Mouse (Mus musculus): ENCODE measurements at regions not wholly inside any gene's neighbourhood (a gene's known extent, or its start where the extent isn't known, plus 50 kb on each side); places are given as distances from the start of the nearest gene placed in this dataset.

DNA sequence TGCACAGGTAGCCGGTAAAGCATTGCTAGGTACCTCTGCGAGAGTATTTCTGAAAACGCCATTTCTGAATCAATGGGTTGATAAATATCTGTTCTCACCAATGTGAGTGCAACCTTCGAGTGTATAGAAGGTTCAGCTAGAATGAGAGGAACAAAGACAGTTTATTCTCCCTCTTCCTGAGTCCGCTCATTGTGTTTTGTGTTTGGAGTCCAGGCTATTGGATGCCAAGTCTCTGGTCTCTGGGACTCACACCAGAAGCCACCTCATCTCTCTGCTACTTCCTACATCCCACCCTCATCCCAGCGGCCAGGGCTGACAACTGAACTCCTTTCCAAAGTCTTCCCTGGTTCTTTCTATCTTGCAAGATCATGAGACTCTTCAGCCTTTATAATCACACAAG, 62.7 kb downstream of the Lrrc30 start:
- no peak for DNase-seq

- DNase-seq: peak; percentile 38
Measured at GRCm38 (mm10) chr17:67566216-67566615, 66.3 kb downstream of the Lrrc30 start.

- DNase-seq: peak; percentile 34
Measured at GRCm38 (mm10) chr17:67565746-67566145, 66.8 kb downstream of the Lrrc30 start.

DNA sequence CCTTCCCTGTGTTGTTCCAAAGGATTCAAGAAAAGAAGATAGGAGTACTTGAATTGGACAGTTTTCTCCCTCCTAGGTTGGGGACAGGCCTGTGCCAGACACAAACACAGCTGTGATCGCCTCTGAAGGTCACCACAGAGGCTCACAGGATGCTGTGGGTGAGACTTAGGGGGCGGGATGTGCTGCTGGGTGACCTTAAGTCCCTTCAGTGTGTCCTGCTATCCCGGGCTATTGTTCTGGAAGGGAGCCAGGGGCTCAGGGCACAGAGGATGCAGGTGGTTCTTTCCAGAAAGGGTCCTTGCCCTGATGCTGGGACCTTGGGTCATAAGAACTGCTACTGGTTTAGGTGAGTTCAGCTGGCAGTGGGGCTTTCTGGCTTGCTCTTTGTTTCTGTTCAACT, 67.7 kb downstream of the Lrrc30 start:
- peak; percentile 73 for DNase-seq

DNA sequence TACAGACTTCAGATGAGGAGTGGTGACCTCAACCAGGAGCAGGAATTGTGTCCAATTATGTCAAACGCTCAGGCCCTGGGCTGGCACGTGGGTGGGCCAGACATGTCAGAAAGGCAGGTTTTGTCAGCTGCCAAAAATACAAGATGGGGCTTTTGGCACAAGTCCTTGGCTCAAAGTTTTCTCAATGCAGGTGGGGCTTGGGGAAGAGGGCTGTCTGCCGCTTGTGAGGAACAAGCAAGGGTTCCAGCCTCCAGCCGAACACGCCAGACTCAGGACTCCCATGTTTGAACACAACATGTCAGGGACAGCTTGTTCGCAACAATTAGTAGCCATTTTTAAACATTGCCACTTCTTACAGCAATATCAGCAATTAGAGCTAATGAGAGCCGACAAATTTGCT, 69.5 kb downstream of the Lrrc30 start:
- no peak for DNase-seq

- peak; percentile 62 for DNase-seq
Measured at GRCm38 (mm10) chr17:67561802-67562201, 70.7 kb downstream of the Lrrc30 start.

- peak; percentile 40 for DNase-seq
Measured at GRCm38 (mm10) chr17:67557351-67557870, 75.1 kb downstream of the Lrrc30 start.

GRCm38 (mm10) chr17:67552581-67553139, 79.9 kb downstream of the Lrrc30 start:
- no peak for DNase-seq

DNA sequence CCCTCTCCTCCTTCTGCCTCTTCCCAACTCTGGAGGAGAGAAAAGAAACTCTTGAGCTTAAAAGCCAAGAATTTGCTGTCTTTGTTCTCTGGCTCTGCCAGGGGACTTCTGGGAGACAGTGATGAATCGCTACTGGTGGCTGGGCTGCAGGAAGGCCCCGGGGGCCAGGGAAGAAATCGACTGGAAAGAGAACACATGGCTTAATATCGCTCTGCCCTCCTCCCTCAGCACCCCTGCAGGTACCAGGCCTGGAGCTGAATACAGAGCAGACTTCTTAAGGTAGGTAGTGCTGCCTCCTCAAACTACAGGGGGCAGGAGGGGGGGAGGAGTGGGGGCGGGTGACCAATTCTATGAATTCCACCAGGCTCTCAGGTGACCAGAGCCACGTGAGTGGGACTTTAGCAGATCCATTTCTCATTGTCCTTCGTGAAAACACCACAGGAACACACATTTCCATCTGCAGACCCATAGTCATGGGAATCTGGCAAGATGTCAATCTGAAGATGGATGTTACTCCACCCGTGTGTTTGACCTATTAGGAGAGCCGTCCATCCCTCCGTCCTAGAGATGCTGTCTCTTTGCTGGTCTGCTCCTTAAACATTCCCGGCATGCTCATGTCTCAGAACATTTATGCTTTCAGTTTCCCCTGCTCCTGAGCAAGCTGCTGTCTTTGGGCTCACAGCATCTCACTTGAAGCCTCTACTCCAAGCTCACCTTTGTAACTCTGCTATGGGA, 83.4 kb downstream of the Lrrc30 start:
- peak; percentile 40 for DNase-seq

DNA sequence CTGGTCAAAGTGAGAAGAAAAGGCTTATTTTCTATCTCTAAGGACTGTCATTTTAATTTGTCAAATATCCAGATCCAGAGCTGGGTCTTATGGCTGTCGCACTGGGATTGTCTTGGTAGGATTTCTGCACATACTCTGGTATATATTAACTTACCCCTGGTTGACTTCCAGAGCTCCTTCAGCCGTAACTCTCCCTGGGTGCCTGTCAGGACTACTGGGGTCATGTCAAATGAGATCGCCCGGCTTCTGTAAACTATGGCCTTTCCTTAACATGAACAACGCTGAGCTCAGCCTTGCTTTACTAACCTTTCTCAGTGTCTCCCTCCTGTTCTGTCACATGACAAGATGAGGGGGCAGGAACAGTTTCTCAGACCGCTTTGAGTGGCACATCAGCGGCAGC, 88.1 kb downstream of the Lrrc30 start:
- DNase-seq: peak; percentile 14

- DNase-seq: no peak
Measured at GRCm38 (mm10) chr17:67532331-67532730, 100.2 kb downstream of the Lrrc30 start.

- DNase-seq: no peak
Measured at GRCm38 (mm10) chr17:67520848-67521411, 111.6 kb downstream of the Lrrc30 start.

- peak; percentile 49 for DNase-seq
Measured at GRCm38 (mm10) chr17:67515601-67516147, 116.8 kb downstream of the Lrrc30 start.

- DNase-seq: peak; percentile 38
Measured at GRCm38 (mm10) chr17:67514387-67515241, 117.9 kb downstream of the Lrrc30 start.

GRCm38 (mm10) chr17:67512699-67513450, 119.6 kb downstream of the Lrrc30 start:
- DNase-seq: peak; percentile 81

DNA sequence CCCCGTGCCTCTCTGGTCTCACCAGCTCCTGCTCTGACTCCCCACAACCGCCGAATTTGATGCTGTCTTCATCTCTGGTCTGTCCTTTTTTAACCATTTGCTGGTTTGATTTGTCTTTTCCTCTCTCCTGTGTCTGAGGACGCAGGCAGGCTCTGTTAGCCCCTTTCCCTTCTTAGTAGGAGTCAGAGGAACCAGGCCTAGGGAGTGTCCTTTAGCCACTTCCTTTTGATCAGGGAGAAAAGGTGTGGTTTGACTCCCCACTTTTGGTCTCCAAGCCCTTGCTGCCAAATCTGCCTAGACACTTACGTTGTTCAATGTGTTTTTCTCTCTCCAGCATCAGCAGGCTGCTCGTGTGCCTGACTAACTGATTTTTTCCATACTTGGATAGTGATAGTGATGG, 120.5 kb downstream of the Lrrc30 start:
- DNase-seq: no peak

DNA sequence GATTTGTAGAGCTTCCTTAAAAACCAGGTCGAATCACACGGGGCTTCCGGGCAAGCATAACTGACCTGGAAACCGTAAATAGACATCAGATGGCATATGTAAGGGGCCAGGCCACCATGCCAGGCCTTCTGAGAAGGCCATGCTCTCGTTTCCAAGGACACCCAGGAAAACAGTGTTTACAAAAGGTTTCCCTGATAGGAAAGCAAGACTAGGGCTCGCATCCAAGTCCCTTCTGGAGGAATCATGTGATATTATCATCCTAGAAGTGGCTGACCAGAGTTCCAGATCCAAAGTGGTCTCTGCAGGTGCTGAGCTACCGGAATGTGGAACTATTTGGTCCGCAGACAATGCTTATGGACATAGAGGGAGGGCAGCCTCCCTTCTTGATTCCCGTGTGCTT, 122.6 kb downstream of the Lrrc30 start:
- DNase-seq: no peak

DNA sequence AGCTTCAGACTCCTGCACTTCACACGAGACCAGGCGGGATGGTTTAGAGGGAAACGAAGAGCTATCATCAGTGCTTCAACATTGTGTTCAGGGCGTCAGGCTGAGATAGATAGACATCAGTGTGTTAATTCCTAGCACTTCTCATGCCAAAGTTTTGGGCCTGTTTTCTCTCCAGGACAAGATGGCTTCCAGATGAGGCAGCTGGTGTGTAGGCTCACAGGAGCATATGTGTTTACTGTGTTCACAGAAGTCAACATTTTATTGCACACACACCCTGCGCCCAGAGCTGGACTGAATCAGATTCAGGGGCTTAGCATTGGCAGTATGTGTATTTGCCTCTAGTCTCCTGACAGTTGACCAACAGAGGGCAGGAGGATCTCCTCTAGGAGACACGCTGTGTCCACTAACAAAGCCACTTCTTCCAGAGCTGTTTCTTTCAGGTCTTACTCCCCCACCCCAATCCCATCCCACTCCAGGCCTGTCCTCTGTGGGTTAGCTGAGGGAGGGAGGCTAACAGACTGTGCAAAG, 123.4 kb downstream of the Lrrc30 start:
- no peak for DNase-seq

DNA sequence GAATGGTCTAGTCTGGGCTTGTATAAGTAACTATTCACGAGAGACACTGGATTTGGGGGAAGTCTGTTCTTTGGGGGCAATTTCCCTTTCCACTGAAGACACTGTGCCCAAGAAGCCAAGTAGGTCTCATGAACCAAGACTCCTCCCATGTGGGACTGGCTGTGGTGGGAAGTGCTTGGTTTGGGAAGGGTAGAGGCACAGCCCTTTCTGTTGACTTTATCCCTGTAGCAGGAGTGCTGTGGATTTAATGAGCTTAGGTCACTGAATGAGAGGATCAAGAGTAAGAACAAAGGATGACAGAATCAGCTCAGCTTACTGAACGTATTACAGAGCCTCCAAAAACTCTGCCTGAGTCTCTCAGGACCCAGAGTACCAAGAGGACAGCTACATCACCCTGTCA, 124.2 kb downstream of the Lrrc30 start:
- DNase-seq: no peak

DNA sequence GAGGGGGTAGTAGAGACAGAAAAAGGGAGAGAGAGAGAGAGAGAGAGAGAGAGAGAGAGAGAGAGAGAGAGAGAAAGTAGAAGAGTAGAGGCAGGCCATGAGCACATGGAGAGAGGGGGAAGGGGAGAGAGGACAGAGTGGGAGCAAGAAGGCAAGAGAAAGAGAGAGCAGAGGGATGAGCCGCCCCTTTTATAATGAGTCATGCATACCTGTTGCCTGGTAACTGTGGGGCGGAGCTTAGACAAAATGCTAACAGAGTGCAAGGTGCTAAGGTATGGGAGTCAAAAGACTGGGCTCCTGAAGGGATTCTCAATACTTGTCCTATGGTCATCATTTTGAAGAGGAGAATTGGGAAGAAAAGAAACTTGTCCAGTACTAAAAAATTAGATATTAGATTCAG, 126.1 kb downstream of the Lrrc30 start:
- DNase-seq: no peak

DNA sequence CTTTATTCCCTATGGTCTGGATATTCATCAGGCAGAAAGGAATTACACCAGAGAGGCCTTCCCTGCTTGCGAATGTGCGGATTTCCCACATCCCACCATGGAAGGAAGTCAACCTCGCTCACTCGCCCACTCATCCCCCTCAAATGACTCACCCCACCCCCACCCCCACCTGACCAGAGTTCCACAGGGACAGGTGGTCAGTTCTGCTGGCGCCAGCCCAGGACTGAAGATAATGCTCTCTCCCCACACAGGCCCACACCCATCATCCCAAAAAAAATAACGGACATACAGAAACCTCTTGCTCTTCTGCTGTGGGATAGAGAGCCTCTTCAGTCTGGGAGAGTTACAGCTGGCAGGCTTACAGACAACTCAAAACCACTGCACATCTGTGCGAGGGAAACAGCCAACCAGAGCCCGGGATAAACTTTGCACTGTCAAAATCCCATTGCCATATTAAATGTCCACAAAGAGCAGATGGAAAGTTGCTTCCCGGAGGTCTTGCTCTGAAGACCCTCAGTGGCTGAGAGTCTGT, 128.0 kb downstream of the Lrrc30 start:
- peak; percentile 12 for DNase-seq
